Comparison of ENCODE assay signal across 9 mouse cellular contexts in the genomic region with DNA sequence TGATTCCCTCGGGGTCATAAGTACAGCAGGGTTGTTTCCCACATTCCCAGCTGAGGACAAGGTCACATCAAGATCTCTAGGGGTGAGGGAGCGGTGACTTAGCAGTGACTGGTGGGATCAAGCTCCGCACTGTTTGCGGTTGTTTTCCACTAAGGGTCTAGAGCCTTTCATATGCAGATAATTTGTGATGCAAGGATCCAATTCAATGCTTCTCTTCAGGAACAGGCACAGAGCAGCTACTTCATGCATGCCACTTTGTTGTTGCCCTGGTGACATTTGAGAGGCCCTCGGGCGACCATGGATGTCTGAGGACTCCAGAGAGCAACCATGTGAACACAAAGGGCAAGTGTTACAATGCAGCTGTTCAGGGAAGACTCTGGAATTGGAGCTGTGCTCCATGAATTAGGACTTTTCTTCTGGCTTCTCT. TPM values are rescaled to one million over a fixed set of nuclear protein-coding genes. Genes with fewer than 3 reads are reported as not detected.
DNase-seq lines count a peak whose midpoint lies in the region; ATAC-seq and TF ChIP-seq lines count a peak whose summit lies in the region.
"Had no signal": no experiment of that assay in that cellular context is flagged by ENCODE, and none has a peak within 500 bp of the region (broad histone marks: within the 10 kb centered on the region; RNA-seq: fewer than 3 reads in every experiment).

No protein-coding gene starts in this region.

- H3K27ac ChIP-seq in forebrain, embryonic 11.5 days (ENCODE audit: low read depth, low read length): no peak overlapping the region
- H3K27ac ChIP-seq in kidney, postnatal 0 days: no peak overlapping the region
- peak overlapping the region; percentile 56; the same call in 1 of the 2 replicates for H3K27ac ChIP-seq in neural tube, embryonic 15.5 days (replicated peaks)
- no peak overlapping the region for H3K27ac ChIP-seq in liver, embryonic 11.5 days (ENCODE audit: low read depth, low read length)

- WGBS in forebrain, embryonic 11.5 days: 33% methylated on average over 6 of the region's 6 CpGs
- WGBS in kidney, postnatal 0 days: 27% methylated on average over 6 of the region's 6 CpGs
- 20% methylated on average over 6 of the region's 6 CpGs for WGBS in neural tube, embryonic 15.5 days
- WGBS in liver, embryonic 11.5 days: 80% methylated on average over 6 of the region's 6 CpGs

- H3K9me3 ChIP-seq in forebrain, embryonic 11.5 days (ENCODE audit: control insufficient read depth, low read length): no peaks in the 10 kb centered on the region
- H3K9me3 ChIP-seq in kidney, postnatal 0 days (replicated peaks; ENCODE audit: low read length): no peaks in the 10 kb centered on the region
- no peaks in the 10 kb centered on the region for H3K9me3 ChIP-seq in neural tube, embryonic 15.5 days (replicated peaks)
- no peaks in the 10 kb centered on the region for H3K9me3 ChIP-seq in liver, embryonic 11.5 days (ENCODE audit: control insufficient read depth, low read length)

- peak; percentile 30 for DNase-seq in left cerebral cortex, postnatal 4 days
- no peak for DNase-seq in left cerebral cortex, adult 11 months (ENCODE audit: low spot score)
- peak; percentile 68 for DNase-seq in forebrain, embryonic 11.5 days (ENCODE audit: low spot score)
- peak; percentile 60 for DNase-seq in kidney, postnatal 0 days (ENCODE audit: low spot score)
- no peak for DNase-seq in yolk sac, embryonic 10.5 days (ENCODE audit: low spot score)
- DNase-seq in liver, embryonic 11.5 days (ENCODE audit: low spot score): no peak
- DNase-seq in left cerebral cortex, adult 18-20 months (ENCODE audit: low spot score in 2 of 2): no peak
- DNase-seq: cerebellum, postnatal 25 days had no signal

- H3K4me3 ChIP-seq in forebrain, embryonic 11.5 days (ENCODE audit: low read depth, low read length): no peak overlapping the region
- no peak overlapping the region for H3K4me3 ChIP-seq in kidney, postnatal 0 days (replicated peaks; ENCODE audit: low read depth, low read length)
- H3K4me3 ChIP-seq in neural tube, embryonic 15.5 days (replicated peaks): no peak overlapping the region
- no peak overlapping the region for H3K4me3 ChIP-seq in liver, embryonic 11.5 days (ENCODE audit: low read depth, low read length)

- no peak overlapping the region for H3K4me2 ChIP-seq in forebrain, embryonic 11.5 days (ENCODE audit: low read depth, low read length, severe bottlenecking)
- H3K4me2 ChIP-seq in kidney, postnatal 0 days (ENCODE audit: low read length): no peak overlapping the region
- H3K4me2 ChIP-seq in neural tube, embryonic 15.5 days: no peak overlapping the region
- no peak overlapping the region for H3K4me2 ChIP-seq in liver, embryonic 11.5 days

- H3K9ac ChIP-seq in forebrain, embryonic 11.5 days (ENCODE audit: low read length): no peak overlapping the region
- no peak overlapping the region for H3K9ac ChIP-seq in kidney, postnatal 0 days (ENCODE audit: low read depth, low read length)
- no peak overlapping the region for H3K9ac ChIP-seq in neural tube, embryonic 15.5 days (replicated peaks)
- H3K9ac ChIP-seq in liver, embryonic 11.5 days (ENCODE audit: low read depth, low read length): no peak overlapping the region

- no peaks in the 10 kb centered on the region for H3K27me3 ChIP-seq in forebrain, embryonic 11.5 days (ENCODE audit: control insufficient read depth, insufficient read depth, low read length)
- H3K27me3 ChIP-seq in kidney, postnatal 0 days (ENCODE audit: insufficient read depth, low read length): no peaks in the 10 kb centered on the region
- H3K27me3 ChIP-seq in neural tube, embryonic 15.5 days (replicated peaks): no peaks in the 10 kb centered on the region
- no peaks in the 10 kb centered on the region for H3K27me3 ChIP-seq in liver, embryonic 11.5 days (replicated peaks; ENCODE audit: control insufficient read depth, insufficient read depth, low read length)

- peak; percentile 87 for ATAC-seq in forebrain, embryonic 11.5 days (replicated peaks; ENCODE audit: low FRiP score)
- ATAC-seq in kidney, postnatal 0 days (replicated peaks; ENCODE audit: low FRiP score, low read depth): peak; percentile 52; the same call in 1 of the 2 replicates
- ATAC-seq in neural tube, embryonic 15.5 days (ENCODE audit: low FRiP score): no peak
- no peak for ATAC-seq in liver, embryonic 11.5 days (replicated peaks; ENCODE audit: low FRiP score)

- 0 out of 2 replicates have a peak, but pooled peaks have one; percentile 5 for TF ChIP-seq CTCF in kidney, postnatal 0 days (IDR thresholded peaks at IDR 0.05; ENCODE audit: low read depth)

- no peaks in the 10 kb centered on the region for H3K36me3 ChIP-seq in forebrain, embryonic 11.5 days (ENCODE audit: control insufficient read depth, insufficient read depth, low read length)
- H3K36me3 ChIP-seq in kidney, postnatal 0 days (ENCODE audit: insufficient read depth, low read length): no peaks in the 10 kb centered on the region
- H3K36me3 ChIP-seq in neural tube, embryonic 15.5 days: no peaks in the 10 kb centered on the region
- H3K36me3 ChIP-seq in liver, embryonic 11.5 days (ENCODE audit: control insufficient read depth, insufficient read depth, low read length): no peaks in the 10 kb centered on the region

- H3K4me1 ChIP-seq in forebrain, embryonic 11.5 days (replicated peaks; ENCODE audit: control insufficient read depth, insufficient read depth, low read length): no peaks in the 10 kb centered on the region
- 0 out of 2 replicates have a peak, but pooled peaks cover 5% of the 10 kb centered on the region for H3K4me1 ChIP-seq in kidney, postnatal 0 days (replicated peaks; ENCODE audit: insufficient read depth, low read length)
- H3K4me1 ChIP-seq in neural tube, embryonic 15.5 days: no peaks in the 10 kb centered on the region
- no peaks in the 10 kb centered on the region for H3K4me1 ChIP-seq in liver, embryonic 11.5 days (replicated peaks; ENCODE audit: control insufficient read depth, insufficient read depth, low read length)

- intact Hi-C loops in left cerebral cortex, postnatal 4 days (cut with DNase I): no loop called here

RNA-seq across cellular contexts. Expression of a gene that starts 14.9 kb away (rescaled TPM):
- 10 to 100 TPM; 12.3 to 14.9 TPM for total RNA-seq in left cerebral cortex, postnatal 4 days (2021)
- polyA plus RNA-seq in forebrain, embryonic 11.5 days (2014; fragmentation: Nextera tagmentation; extraction: Ambion mirVana): 2.7 and 3.4 TPM in 2 replicates
- 7.8 and 9.4 TPM in 2 replicates for polyA plus RNA-seq in kidney, postnatal 0 days (2015; fragmentation: Nextera tagmentation; extraction: Ambion mirVana)
- polyA plus RNA-seq in neural tube, embryonic 15.5 days (2015; fragmentation: Nextera tagmentation; extraction: Ambion mirVana): 5.9 and 6.0 TPM in 2 replicates
- 2.3 and 2.8 TPM in 2 replicates for polyA plus RNA-seq in liver, embryonic 11.5 days (2014; fragmentation: Nextera tagmentation; extraction: Ambion mirVana)
- 10 to 100 TPM; 12.1 to 12.9 TPM for total RNA-seq in left cerebral cortex, adult 18-20 months (2021)

Comparison
In these comparisons a context has a peak if more than half of its experiments do, and no peak if none do; other contexts are left out.
1. DNase-seq: peak in left cerebral cortex, postnatal 4 days (single experiment), forebrain, embryonic 11.5 days (single experiment) and kidney, postnatal 0 days (single experiment); none in left cerebral cortex, adult 11 months (single experiment), yolk sac, embryonic 10.5 days (single experiment), liver, embryonic 11.5 days (single experiment) and left cerebral cortex, adult 18-20 months (0 of 2).
2. ATAC-seq: peak in forebrain, embryonic 11.5 days (single experiment) and kidney, postnatal 0 days (single experiment); none in neural tube, embryonic 15.5 days (single experiment) and liver, embryonic 11.5 days (single experiment).